Mouse (Mus musculus): ENCODE measurements around the gene Srgap3. TPM values are rescaled to one million over a fixed set of nuclear protein-coding genes. Genes with fewer than 3 reads are reported as not detected.
"Not testable (repeated sequence)": the region's sequence is repeated elsewhere in the genome, so short reads cannot be mapped to it uniquely, and the experiment has no call there.

Gene Srgap3
- polyA plus RNA-seq, 1 experiment from 2014 or later: 5.3 TPM

DNA sequence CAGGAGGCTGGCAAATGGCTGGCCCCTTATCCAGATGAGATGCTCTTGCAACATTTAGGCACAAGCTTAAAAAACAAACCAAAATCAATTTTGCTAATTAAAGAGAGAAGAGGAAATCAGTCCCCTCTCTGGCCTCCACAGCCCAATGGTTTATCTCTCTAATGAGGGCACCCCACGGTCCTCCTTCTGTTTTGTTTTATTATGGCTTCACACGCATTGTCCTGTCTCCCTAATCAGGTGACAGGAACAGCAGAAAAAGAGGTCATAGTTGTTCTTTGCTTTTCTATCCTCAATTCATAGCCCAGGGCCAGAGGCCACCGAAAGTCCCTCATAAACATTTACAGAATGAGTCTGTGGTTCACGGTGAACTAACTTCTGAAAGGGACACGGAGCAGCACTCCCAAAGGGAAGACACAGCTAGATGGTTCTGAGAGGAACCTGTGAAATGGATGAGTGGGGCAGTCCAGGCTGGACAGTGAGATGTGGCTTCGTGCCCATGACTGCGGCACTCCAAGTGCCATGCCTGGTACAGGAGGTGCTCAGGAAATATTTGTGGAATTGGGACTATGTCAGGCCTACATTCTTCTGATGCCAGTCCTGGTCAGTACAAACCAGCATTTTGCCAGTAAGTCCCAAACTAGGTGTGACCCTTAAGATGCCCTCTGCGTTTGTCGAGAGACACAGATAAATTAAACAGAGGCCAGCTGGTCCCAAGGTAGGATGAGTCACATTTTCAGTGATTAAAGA is 73.8 kb downstream of the Srgap3 start:
- Histone ChIP-seq H3K36me3 (no peaks in the 10 kb centered on the region), H3K9ac (replicated peaks) (no peak overlapping the region), H3K9me3 (no peaks in the 10 kb centered on the region), H3K27ac (no peak overlapping the region), H3K4me3 (replicated peaks) (no peak overlapping the region), H3K4me2 (no peak overlapping the region), H3K27me3 (no peaks in the 10 kb centered on the region), H3K4me1 (replicated peaks) (peaks cover 21% of the 10 kb centered on the region; the same call in 1 of the 2 replicates)
- 74% methylated on average over 9 of the region's 9 CpGs for WGBS
- ATAC-seq (ENCODE audit: insufficient number of reproducible peaks, insufficient read depth, low FRiP score, low TSS enrichment, low read depth): no peak

DNA sequence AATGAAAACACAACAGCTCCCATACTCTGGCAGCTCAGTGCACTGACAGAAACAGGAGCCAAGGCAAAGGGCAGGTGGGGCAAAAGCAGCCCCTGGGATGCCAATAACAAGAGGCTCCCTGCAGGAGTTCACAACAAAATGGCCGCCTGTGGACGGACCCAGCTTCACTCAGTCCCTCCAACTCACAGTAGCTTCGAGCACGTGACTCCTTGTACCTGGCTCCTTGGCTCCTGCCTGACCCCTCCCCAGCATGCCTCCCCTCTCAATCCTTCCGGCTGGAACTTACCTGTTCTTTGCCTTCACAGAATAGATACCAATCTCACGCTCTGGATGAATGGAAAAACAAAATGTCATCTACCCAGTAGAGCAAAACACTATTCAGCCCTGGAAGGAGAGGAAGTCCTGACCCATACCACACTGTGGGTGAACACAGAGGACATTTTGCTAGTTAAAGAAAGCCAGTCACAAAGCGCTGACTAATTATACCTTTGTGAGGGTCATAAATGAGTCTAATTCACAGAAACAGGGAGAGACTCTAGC is 75.8 kb downstream of the Srgap3 start:
- H3K27ac ChIP-seq: no peak overlapping the region; the same call in 1 of the 2 replicates
- 72% methylated on average over 7 of the region's 7 CpGs for WGBS
- peaks cover 21% of the 10 kb centered on the region; the same call in 1 of the 2 replicates for H3K4me1 ChIP-seq (replicated peaks)
- H3K27me3 ChIP-seq: no peaks in the 10 kb centered on the region
- H3K4me3 ChIP-seq (replicated peaks): no peak overlapping the region
- H3K9me3 ChIP-seq: no peaks in the 10 kb centered on the region
- no peak overlapping the region for H3K9ac ChIP-seq (replicated peaks)
- ATAC-seq (ENCODE audit: insufficient number of reproducible peaks, insufficient read depth, low FRiP score, low TSS enrichment, low read depth): no peak
- no peak overlapping the region for H3K4me2 ChIP-seq
- H3K36me3 ChIP-seq: no peaks in the 10 kb centered on the region

DNA sequence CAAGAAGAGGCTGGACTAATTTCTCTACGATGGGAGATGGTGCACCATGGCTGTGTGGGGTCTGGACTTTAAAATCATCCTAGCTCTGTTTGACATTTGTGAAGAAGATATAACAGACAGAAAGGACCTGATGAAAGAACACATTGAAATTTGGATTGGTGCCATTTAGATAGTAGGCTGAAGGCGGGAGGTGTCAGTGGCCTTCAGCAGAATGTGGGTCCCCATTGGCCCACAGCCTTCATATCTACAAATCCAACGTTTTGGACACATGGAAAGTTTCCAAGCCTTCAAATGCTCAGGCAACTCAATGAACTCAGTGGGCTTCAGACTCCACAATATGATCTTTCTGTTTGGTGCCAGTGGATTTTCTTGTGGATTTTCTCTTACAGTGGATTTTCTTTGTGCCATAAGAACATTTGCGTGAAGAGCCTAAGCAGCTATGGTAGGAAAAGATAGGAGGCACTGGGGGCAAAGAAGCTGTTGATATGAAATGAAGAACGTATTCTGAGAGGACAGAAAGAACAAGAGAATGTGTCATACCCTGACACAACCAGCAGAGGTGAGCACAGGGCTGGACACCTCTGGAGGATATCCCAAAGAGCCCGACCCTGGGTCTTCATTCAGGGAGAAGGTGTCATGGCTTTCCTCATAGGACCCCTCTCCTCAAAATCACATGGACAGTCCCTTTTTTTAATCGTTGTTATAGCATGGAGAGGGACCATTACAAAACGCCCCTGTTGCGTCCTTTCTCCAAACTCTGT is 78.7 kb downstream of the Srgap3 start:
- 85% methylated on average over 9 of the region's 9 CpGs for WGBS
- Histone ChIP-seq H3K36me3 (no peaks in the 10 kb centered on the region), H3K4me3 (replicated peaks) (no peak overlapping the region), H3K4me1 (replicated peaks) (peaks cover 29% of the 10 kb centered on the region; the same call in 1 of the 2 replicates), H3K4me2 (no peak overlapping the region), H3K27ac (no peak overlapping the region), H3K9ac (replicated peaks) (no peak overlapping the region), H3K27me3 (no peaks in the 10 kb centered on the region), H3K9me3 (no peaks in the 10 kb centered on the region)
- no peak for ATAC-seq (ENCODE audit: insufficient number of reproducible peaks, insufficient read depth, low FRiP score, low TSS enrichment, low read depth)

DNA sequence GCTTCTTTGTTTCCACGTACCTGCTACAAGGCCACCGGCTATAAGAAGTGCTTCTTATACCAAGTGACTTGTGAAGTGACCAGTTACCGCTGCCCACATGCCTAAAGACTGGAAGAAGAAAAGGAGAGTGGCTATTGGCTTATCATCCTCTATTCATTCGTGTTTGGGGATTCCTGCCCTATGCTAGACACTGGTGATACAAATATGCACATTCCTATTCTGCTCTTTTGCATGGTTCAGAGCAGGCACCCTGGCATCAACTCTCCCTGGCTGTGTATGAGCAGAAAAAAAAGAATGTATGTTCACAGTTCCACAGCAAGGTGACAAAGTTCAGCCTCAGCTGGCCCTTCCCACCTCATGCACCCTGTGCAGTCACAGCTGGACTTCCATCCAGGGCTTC is 81.0 kb downstream of the Srgap3 start:
- Histone ChIP-seq H3K27ac (no peak overlapping the region), H3K27me3 (no peaks in the 10 kb centered on the region), H3K4me1 (replicated peaks) (peaks cover 22% of the 10 kb centered on the region; the same call in 1 of the 2 replicates), H3K9me3 (no peaks in the 10 kb centered on the region), H3K4me2 (no peak overlapping the region), H3K4me3 (replicated peaks) (no peak overlapping the region), H3K9ac (replicated peaks) (no peak overlapping the region), H3K36me3 (no peaks in the 10 kb centered on the region)
- no peak for ATAC-seq (ENCODE audit: insufficient number of reproducible peaks, insufficient read depth, low FRiP score, low TSS enrichment, low read depth)
- 92% methylated on average over 4 of the region's 4 CpGs for WGBS

DNA sequence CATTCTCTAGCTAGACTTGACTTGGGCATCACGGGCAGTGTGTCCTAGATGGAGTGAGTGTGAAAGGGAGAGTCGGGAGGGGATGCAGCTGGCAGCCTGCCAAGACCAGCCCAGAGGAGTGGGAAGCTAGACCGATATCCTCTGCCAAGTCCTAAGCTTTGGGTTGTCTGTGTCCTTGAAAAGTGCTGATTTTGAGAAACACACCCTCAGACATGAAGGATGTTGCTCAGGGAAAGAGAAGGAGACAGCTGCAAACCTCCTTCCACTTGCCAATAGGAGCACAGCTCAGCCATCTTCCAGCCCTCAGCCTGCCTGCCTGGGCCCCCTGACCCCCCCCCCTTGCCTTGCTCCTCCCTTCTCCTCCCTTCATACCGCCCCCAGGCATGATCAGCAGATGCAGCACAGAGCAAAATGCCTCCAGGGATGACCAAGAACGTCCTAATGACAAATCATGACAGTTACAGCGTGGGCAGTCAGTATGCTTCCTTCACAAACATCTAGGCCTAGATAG is 82.0 kb downstream of the Srgap3 start:
- Histone ChIP-seq H3K27ac (no peak overlapping the region), H3K4me1 (replicated peaks) (peaks cover 12% of the 10 kb centered on the region; the same call in 1 of the 2 replicates), H3K27me3 (no peaks in the 10 kb centered on the region), H3K9ac (replicated peaks) (no peak overlapping the region), H3K9me3 (no peaks in the 10 kb centered on the region), H3K4me2 (no peak overlapping the region), H3K4me3 (replicated peaks) (no peak overlapping the region), H3K36me3 (no peaks in the 10 kb centered on the region)
- WGBS: 57% methylated on average over 6 of the region's 6 CpGs
- ATAC-seq (ENCODE audit: insufficient number of reproducible peaks, insufficient read depth, low FRiP score, low TSS enrichment, low read depth): no peak

DNA sequence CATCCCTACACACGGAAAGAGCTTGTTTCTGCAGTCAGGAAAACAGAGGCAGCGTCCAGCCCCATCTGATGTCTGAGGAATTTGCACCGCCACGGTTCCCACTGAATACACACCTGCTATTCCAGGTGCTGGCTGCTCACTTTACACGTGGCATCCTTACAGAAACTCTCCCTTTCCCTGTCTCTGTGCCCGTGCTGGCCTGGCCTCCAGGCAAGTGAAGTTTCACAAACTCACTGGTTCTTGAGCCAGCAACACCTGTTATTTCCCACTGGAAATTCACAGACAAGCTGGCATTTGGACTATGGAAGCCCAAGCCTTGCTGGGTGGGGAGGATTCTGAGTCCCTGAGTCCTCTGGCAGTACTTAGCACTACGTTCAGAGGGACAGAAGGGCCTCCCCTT is 84.6 kb downstream of the Srgap3 start:
- Histone ChIP-seq H3K4me1 (replicated peaks) (peaks cover 7% of the 10 kb centered on the region; the same call in 1 of the 2 replicates), H3K4me3 (replicated peaks) (no peak overlapping the region), H3K9ac (replicated peaks) (no peak overlapping the region), H3K36me3 (no peaks in the 10 kb centered on the region), H3K9me3 (no peaks in the 10 kb centered on the region), H3K4me2 (no peak overlapping the region), H3K27me3 (no peaks in the 10 kb centered on the region), H3K27ac (no peak overlapping the region)
- ATAC-seq (ENCODE audit: insufficient number of reproducible peaks, insufficient read depth, low FRiP score, low TSS enrichment, low read depth): no peak
- WGBS: 85% methylated on average over 7 of the region's 7 CpGs

DNA sequence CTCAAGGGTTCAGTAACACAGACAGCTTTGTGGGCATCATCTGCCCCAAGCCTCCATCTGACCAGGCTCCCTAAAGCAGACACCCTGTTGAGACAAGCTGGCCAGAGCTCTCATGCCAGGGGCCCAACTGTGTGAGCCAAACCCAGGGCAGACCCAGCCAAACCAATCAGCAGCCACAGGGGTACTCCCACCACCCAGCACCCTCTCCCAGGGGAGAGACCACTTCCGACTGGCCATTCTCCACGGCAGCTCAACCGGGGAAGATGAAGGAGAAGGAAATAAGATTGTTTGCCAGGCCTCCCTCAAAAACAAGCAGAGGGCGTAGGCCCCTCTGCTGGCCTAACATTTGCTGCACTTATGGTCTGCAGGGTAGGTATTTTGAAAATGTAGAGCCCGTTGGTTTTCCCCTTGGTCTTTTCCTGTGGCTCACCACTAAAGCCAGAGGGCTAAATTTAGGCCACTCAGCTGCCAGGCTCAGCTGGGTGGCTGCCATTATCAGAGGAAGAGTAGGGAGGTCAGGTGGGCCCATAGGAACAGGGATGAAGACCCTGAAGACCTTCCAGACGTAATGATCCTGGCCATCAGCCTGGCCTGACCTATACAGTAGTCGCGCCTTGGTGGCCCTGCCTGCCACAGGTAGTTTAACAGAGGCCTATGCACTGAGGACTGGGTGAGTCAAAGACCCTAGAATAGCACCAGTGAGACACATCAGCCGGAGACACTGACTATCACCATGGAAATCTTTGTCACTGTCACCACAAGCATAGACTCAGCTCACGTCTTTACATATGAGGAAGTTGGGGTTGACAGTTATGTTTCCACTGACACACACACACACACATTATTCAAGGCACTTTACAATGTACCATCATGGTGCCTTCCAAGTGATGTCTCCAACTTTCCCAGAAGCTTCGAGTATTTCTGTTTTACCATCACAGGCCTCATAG is 85.4 kb downstream of the Srgap3 start:
- Histone ChIP-seq H3K27ac (no peak overlapping the region), H3K9me3 (no peaks in the 10 kb centered on the region), H3K36me3 (no peaks in the 10 kb centered on the region), H3K4me2 (no peak overlapping the region), H3K27me3 (no peaks in the 10 kb centered on the region), H3K4me3 (replicated peaks) (no peak overlapping the region), H3K4me1 (replicated peaks) (peaks cover 7% of the 10 kb centered on the region; the same call in 1 of the 2 replicates), H3K9ac (replicated peaks) (no peak overlapping the region)
- 85% methylated on average over 11 of the region's 11 CpGs for WGBS
- ATAC-seq (ENCODE audit: insufficient number of reproducible peaks, insufficient read depth, low FRiP score, low TSS enrichment, low read depth): no peak

DNA sequence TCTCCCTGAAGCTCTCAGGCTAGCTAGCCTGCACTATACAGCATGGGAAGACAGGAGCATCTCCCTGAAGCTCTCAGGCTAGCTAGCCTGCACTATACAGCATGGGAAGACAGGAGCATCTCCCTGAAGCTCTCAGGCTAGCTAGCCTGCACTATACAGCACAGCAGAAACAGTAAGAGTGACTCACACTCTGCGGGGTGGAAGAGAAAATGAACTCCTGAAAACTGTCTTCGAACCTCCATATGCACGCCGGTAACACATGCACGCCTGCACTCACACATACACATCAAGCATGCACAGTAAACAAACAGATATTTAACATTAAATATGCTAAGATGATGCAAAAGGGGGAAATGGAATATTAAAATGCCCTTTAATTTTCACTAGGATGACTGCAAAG is 86.8 kb downstream of the Srgap3 start:
- not testable (repeated sequence) for H3K4me2 ChIP-seq; H3K9me3 ChIP-seq; H3K27me3 ChIP-seq; H3K4me1 ChIP-seq (replicated peaks); H3K9ac ChIP-seq (replicated peaks); H3K36me3 ChIP-seq; ATAC-seq (ENCODE audit: insufficient number of reproducible peaks, insufficient read depth, low FRiP score, low TSS enrichment, low read depth); H3K27ac ChIP-seq; H3K4me3 ChIP-seq (replicated peaks)
- 92% methylated on average over 5 of the region's 5 CpGs for WGBS

DNA sequence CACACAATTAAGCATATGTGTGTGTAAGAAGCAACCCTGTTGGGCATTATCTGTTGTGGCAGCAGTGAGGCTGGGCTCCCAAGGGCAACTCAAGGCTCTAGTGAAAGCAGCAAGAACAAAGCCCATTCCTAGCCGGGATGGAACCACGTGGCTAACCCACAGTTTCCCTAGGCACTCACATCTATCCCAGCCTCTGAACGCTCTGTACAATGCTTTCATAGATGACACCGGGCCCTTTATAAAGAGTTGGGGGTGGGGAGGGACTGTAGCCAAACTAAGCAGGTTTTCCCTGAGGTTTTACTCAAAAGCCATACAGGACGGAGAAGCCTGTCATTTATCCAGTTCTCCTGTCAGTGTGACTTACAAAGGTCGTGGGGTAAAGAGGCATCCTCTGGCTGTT is 90.0 kb downstream of the Srgap3 start:
- Histone ChIP-seq H3K4me1 (replicated peaks) (peaks cover 5% of the 10 kb centered on the region), H3K27me3 (no peaks in the 10 kb centered on the region), H3K9me3 (no peaks in the 10 kb centered on the region), H3K4me3 (replicated peaks) (no peak overlapping the region), H3K27ac (no peak overlapping the region), H3K9ac (replicated peaks) (no peak overlapping the region), H3K4me2 (no peak overlapping the region), H3K36me3 (no peaks in the 10 kb centered on the region)
- ATAC-seq (ENCODE audit: insufficient number of reproducible peaks, insufficient read depth, low FRiP score, low TSS enrichment, low read depth): no peak
- WGBS: 63% methylated on average over 6 of the region's 6 CpGs

DNA sequence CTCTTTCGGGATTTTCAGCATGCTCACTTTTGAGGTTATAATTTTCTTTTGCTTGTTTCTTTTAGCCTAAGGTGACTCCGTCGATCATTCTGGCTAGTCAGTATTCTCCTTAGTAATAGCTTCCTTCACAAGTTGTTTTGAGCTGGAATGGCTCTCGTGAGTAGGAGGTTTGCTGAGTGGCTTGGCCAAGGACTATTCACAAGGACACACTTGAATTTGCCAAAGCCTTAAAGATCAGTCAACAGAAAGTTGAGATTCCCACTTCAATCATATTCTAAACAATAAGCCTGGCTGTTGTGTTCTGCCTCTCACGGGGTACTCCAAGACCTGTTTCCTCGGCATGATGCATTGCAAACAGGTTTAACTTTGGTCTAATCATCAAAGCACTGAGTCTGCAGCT is 91.9 kb downstream of the Srgap3 start:
- Histone ChIP-seq H3K36me3 (no peaks in the 10 kb centered on the region), H3K4me3 (replicated peaks) (no peak overlapping the region), H3K9me3 (no peaks in the 10 kb centered on the region), H3K4me2 (no peak overlapping the region), H3K27me3 (no peaks in the 10 kb centered on the region), H3K4me1 (replicated peaks) (peaks cover 5% of the 10 kb centered on the region), H3K27ac (no peak overlapping the region), H3K9ac (replicated peaks) (no peak overlapping the region)
- no peak for ATAC-seq (ENCODE audit: insufficient number of reproducible peaks, insufficient read depth, low FRiP score, low TSS enrichment, low read depth)
- WGBS: 90% methylated on average over 6 of the region's 6 CpGs

All from limb, embryonic 12.5 days (tissue).